Mouse (Mus musculus) forebrain, embryonic 14.5 days (tissue): ENCODE measurements around the gene Foxp1. TPM values are rescaled to one million over a fixed set of nuclear protein-coding genes. Genes with fewer than 3 reads are reported as not detected.

Source experiments
- ATAC-seq: fragments of 200-750 bp; cut with Nextera tagmentation; 2 replicates; pipeline ENCODE4 v1.8.0; 2017; ENCODE audit warnings: mild to moderate bottlenecking, moderate library complexity
- DNase-seq: peaks from one replicate; pipeline ENCODE4 v3.0.0-alpha.2; 2015; ENCODE audit warnings: low spot score
- H3K27ac ChIP-seq: fragments of 300-500 bp; sonication (generic); 2 replicates; pipeline ENCODE4 v1.5.1; 2014; ENCODE audit warnings: low read depth, mild to moderate bottlenecking, control low read depth, low read length, moderate library complexity
- H3K27me3 ChIP-seq: fragments of 300-500 bp; sonication (generic); replicated peaks from 2 replicates; pipeline ENCODE4 v1.6.1; 2014; ENCODE audit warnings: low read length, control low read depth, mixed read lengths; ENCODE audit not compliant: control insufficient read depth, insufficient read depth
- H3K36me3 ChIP-seq: fragments of 300-500 bp; sonication (generic); 2 replicates; pipeline ENCODE4 v1.6.1; 2014; ENCODE audit warnings: low read length, control low read depth; ENCODE audit not compliant: control insufficient read depth, insufficient read depth
- H3K4me1 ChIP-seq: fragments of 300-500 bp; sonication (generic); 2 replicates; pipeline ENCODE4 v1.6.1; 2014; ENCODE audit warnings: antibody characterized with exemption, low read length, control low read depth; ENCODE audit not compliant: control insufficient read depth, insufficient read depth
- H3K4me2 ChIP-seq: fragments of 300-500 bp; sonication (generic); 2 replicates; pipeline ENCODE4 v1.6.1; 2014; ENCODE audit warnings: mild to moderate bottlenecking, control low read depth, low read length
- H3K4me3 ChIP-seq: fragments of 300-500 bp; sonication (generic); 2 replicates; pipeline ENCODE4 v1.5.1; 2014; ENCODE audit warnings: low read depth, low read length, control low read depth
- H3K9ac ChIP-seq: fragments of 300-500 bp; sonication (generic); 2 replicates; pipeline ENCODE4 v1.6.1; 2014; ENCODE audit warnings: mild to moderate bottlenecking, low read length, control low read depth, moderate library complexity
- H3K9me3 ChIP-seq: fragments of 300-500 bp; sonication (generic); replicated peaks from 2 replicates; pipeline ENCODE4 v1.6.1; 2016; ENCODE audit warnings: low read length, control low read depth, mixed read lengths; ENCODE audit not compliant: control insufficient read depth
- WGBS: fragments of 180-500 bp; shearing (Covaris S2); extraction: QIAGEN DNeasy Blood & Tissue Kit; methylation state at CpG from one replicate; pipeline ENCODE4 v1.1.7; 2014; 5-methylcytosine and 5-hydroxymethylcytosine counted together
- polyA plus RNA-seq: library from polyadenylated mRNA; unstranded; fragments of >200 nt; fragmentation: Nextera tagmentation; extraction: Ambion mirVana; gene quantifications from 2 replicates; pipeline ENCODE4 v1.2.1, GENCODE M21; 2014

Gene Foxp1
- polyA plus RNA-seq, 1 experiment from 2014 or later: 63.3 TPM

DNA sequence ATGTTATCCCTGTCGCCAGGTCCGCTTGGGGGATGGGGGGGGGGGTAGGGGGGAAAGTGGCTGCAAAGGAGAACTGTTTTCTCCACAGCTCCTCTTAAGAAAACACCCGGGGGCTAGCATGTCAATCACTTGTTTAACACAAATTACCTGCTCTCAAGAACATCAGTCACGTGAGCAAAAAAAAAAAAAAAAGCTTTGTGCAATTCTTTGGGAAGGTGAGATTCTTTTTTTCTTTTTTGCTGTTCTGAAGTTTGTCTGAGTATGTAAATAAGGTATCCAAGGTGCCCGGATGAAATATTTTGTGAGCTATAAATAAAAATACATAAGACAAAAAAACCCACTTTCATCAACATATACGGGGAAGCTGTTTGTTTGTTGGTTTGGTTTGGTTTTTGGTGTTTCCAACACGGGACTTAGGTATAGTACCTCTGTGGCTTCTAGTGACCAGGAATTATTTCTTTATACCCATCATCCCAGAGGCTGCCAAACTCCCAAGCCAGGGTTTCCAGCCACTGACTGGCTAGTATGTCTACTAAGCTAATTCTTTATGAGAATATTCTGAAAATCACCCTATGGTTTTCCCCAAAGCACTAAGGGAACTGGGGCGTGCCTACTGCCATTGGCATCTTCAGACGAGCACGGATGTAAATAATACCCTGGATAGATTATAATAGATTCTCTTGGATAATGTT is 1.3 kb upstream of the Foxp1 start:
- peak overlapping the region; percentile 100 for H3K27ac ChIP-seq
- peak overlapping the region; percentile 77 for H3K4me3 ChIP-seq
- peak overlapping the region; percentile 96 for H3K9ac ChIP-seq
- H3K27me3 ChIP-seq: no peaks in the 10 kb centered on the region
- H3K4me1 ChIP-seq: 0 out of 2 replicates have a peak, but pooled peaks cover 3% of the 10 kb centered on the region
- H3K4me2 ChIP-seq: peak overlapping the region; percentile 98
- WGBS: 22% methylated on average over 10 of the region's 10 CpGs
- DNase-seq (no peak), ATAC-seq (no peak)
- no peaks in the 10 kb centered on the region for H3K36me3 ChIP-seq
- H3K9me3 ChIP-seq: peaks cover 6% of the 10 kb centered on the region

- Histone ChIP-seq H3K27ac (peak overlapping the region; percentile 100), H3K36me3 (no peaks in the 10 kb centered on the region), H3K9me3 (peaks cover 6% of the 10 kb centered on the region), H3K27me3 (no peaks in the 10 kb centered on the region), H3K4me1 (0 out of 2 replicates have a peak, but pooled peaks cover 3% of the 10 kb centered on the region), H3K4me2 (peak overlapping the region; percentile 98), H3K4me3 (peak overlapping the region; percentile 77), H3K9ac (peak overlapping the region; percentile 96)
- ATAC-seq: peak; percentile 45
- WGBS: 0% methylated on average over 22 of the region's 22 CpGs
- DNase-seq: peak; percentile 78
Observed at GRCm38 (mm10) chr6:99523109-99523632, 650 bp upstream of the Foxp1 start.

DNA sequence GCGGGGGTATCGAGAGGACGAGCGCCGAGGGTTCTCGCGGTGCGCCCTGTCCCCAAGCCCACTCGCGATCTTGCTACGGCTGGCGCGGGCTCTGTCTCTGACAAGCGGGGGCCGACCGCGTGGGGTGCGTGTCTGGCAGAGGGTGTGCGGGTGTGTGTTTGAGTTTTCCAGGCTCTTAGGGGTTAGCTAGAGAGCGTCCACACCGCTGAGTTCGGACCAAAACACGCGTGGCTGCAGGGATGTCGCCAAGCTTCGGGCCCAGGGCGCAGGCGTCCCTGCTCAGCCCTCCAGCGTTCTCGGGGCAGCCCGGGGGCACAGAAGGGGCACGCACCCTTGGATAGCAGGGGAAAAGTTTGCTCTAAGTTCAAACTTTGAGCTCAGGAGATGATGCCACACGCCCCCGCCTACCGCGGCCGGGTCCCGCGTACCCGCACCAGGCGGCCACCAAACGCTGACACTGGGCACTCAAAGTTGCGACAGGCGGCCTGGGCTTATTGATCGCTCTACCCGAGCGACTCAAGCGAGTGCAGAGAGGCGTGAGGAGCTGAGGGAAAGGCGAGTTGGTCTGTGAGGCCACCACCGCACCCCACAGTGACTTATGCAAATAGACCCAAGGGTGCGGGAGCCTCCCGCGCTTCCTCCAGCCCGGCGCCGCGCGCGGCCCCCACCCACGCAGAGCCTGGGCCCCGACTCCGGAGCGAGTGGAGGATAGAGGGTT is 721 bp downstream of the Foxp1 start:
- Histone ChIP-seq H3K9me3 (no peaks in the 10 kb centered on the region), H3K27me3 (no peaks in the 10 kb centered on the region), H3K4me1 (0 out of 2 replicates have a peak, but pooled peaks cover 3% of the 10 kb centered on the region), H3K27ac (peak overlapping the region; percentile 100), H3K36me3 (no peaks in the 10 kb centered on the region), H3K4me2 (peak overlapping the region; percentile 98), H3K9ac (peak overlapping the region; percentile 96), H3K4me3 (peak overlapping the region; percentile 77)
- under 1% methylated on average over 59 of the region's 64 CpGs for WGBS
- DNase-seq: peak; percentile 59
- ATAC-seq: peak; percentile 17

DNA sequence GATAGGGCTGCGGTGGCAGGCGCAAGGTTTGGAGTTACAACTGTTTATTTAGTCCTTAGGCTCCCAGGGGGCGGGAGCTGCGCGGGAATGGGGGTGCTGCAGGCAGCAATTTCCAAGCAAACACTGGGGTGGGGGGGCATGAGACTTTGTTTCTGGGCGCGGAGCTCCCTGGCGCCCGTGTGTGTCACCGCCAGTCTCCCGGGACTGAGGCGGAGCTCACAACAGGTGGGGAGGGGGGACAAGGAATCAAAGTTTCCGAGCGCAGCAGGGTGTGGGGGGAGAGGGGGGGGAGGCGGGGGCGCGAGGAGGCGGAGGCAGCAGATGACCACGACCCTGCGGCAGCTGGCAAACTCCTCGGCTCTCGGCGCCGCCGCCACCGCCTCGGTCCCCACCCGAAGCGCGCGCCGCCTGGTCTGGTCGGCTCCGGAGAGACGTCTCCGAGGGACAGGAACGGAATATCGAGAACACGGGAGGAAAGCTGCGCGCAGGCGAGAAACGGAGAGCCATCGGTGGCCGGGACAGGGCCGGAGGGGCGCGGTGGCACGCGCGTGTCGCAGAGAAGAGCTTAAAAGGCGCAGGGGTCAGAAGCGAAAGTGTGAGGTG is 1.4 kb downstream of the Foxp1 start:
- 0 out of 2 replicates have a peak, but pooled peaks cover 3% of the 10 kb centered on the region for H3K4me1 ChIP-seq
- H3K9me3 ChIP-seq: no peaks in the 10 kb centered on the region
- H3K9ac ChIP-seq: peak overlapping the region; percentile 96
- peak overlapping the region; percentile 98 for H3K4me2 ChIP-seq
- H3K4me3 ChIP-seq: peak overlapping the region; percentile 77
- H3K27me3 ChIP-seq: no peaks in the 10 kb centered on the region
- DNase-seq: peak; percentile 77
- peak overlapping the region; percentile 100 for H3K27ac ChIP-seq
- WGBS: under 1% methylated on average over 48 of the region's 54 CpGs
- no peaks in the 10 kb centered on the region for H3K36me3 ChIP-seq
- peak; percentile 38 for ATAC-seq

DNA sequence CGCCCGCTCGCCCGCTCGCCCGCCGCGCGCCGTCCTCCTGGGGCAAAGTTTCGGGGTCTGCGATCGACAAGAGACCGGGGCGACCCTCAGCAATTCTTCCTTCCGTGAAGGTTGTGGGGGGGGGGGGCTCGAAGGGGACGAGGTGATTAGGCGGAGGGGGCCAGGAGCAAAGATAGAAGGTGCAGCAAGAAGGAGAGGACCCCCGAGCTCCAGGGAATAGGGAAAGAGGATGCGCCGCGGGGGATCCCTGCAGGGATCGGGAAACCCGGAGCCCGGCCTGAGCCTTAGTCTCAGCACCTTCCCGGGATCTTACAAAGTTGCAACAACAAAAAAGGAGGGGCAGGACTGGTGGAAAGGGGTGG is 1.9 kb downstream of the Foxp1 start:
- ATAC-seq (peak; percentile 45; the same call in 1 of the 2 replicates), DNase-seq (no peak)
- no peaks in the 10 kb centered on the region for H3K36me3 ChIP-seq
- H3K27ac ChIP-seq: peak overlapping the region; percentile 100
- H3K9ac ChIP-seq: peak overlapping the region; percentile 96
- H3K4me2 ChIP-seq: peak overlapping the region; percentile 98
- no peaks in the 10 kb centered on the region for H3K9me3 ChIP-seq
- H3K4me3 ChIP-seq: peak overlapping the region; percentile 77
- H3K4me1 ChIP-seq: 0 out of 2 replicates have a peak, but pooled peaks cover 3% of the 10 kb centered on the region
- H3K27me3 ChIP-seq: no peaks in the 10 kb centered on the region
- under 1% methylated on average over 26 of the region's 27 CpGs for WGBS

GRCm38 (mm10) chr6:99519806-99520675 is 2.5 kb downstream of the Foxp1 start:
- DNase-seq (peak; percentile 49), ATAC-seq (peak; percentile 9; the same call in 1 of the 2 replicates)
- Histone ChIP-seq H3K9ac (peak overlapping the region; percentile 96), H3K27ac (peak overlapping the region; percentile 100), H3K9me3 (no peaks in the 10 kb centered on the region), H3K36me3 (no peaks in the 10 kb centered on the region), H3K4me1 (0 out of 2 replicates have a peak, but pooled peaks cover 3% of the 10 kb centered on the region), H3K4me2 (peak overlapping the region; percentile 98), H3K27me3 (no peaks in the 10 kb centered on the region), H3K4me3 (peak overlapping the region; percentile 77)
- WGBS: 2% methylated on average over 35 of the region's 38 CpGs

- WGBS: 17% methylated on average over 4 of the region's 4 CpGs
- H3K9ac ChIP-seq: peak overlapping the region; percentile 3; the same call in 1 of the 2 replicates
- H3K4me3 ChIP-seq: peak overlapping the region; percentile 77; the same call in 1 of the 2 replicates
- H3K9me3 ChIP-seq: no peaks in the 10 kb centered on the region
- H3K4me1 ChIP-seq: 0 out of 2 replicates have a peak, but pooled peaks cover 3% of the 10 kb centered on the region
- H3K36me3 ChIP-seq: no peaks in the 10 kb centered on the region
- H3K27ac ChIP-seq: no peak overlapping the region
- ATAC-seq (no peak), DNase-seq (peak; percentile 33)
- peak overlapping the region; percentile 98 for H3K4me2 ChIP-seq
- H3K27me3 ChIP-seq: no peaks in the 10 kb centered on the region
Observed at GRCm38 (mm10) chr6:99519052-99519451, 3.5 kb downstream of the Foxp1 start.

DNA sequence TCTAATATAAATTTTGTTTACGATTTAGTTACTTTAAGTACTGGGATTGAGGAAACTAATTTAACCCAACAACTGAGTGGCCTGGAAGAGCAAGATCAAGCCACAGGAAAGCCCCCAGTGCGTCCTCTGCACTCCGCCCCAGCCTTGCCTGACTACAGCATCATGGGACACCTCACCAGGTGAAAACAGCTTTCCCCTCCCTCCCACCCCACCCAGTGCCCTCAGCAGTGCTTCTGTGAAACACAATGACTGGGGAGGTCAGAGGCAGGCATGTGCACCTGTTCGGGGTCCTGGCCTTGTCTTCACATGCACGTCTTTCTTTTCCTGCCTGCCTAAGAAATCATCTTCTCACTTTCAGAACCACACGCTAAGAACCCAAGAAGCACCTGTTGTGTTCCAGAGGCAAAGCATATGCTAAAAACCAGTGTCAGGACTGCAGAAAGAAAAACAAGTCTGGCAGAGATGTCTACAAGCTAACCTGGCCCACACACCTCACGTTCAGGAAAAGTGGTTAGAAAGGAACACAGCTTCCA is 6.8 kb downstream of the Foxp1 start:
- no peak overlapping the region for H3K27ac ChIP-seq
- H3K4me3 ChIP-seq: no peak overlapping the region
- no peak overlapping the region for H3K4me2 ChIP-seq
- H3K36me3 ChIP-seq: no peaks in the 10 kb centered on the region
- 0 out of 2 replicates have a peak, but pooled peaks cover 3% of the 10 kb centered on the region for H3K4me1 ChIP-seq
- no peaks in the 10 kb centered on the region for H3K9me3 ChIP-seq
- H3K27me3 ChIP-seq: no peaks in the 10 kb centered on the region
- DNase-seq: no peak
- WGBS: 82% methylated on average over 7 of the region's 7 CpGs
- no peak overlapping the region for H3K9ac ChIP-seq
- ATAC-seq: no peak
